Mouse (Mus musculus): Measurements from ENCODE around the gene Mllt10.

- TF ChIP-seq USF2 (IDR thresholded peaks at IDR 0.05; ENCODE audit: borderline replicate concordance in 1 of 2, insufficient read depth in 1 of 2, low read depth in 1 of 2, low read length in 2 of 2) (no peak), CTCF (IDR thresholded peaks at IDR 0.05 in 2 of 3, conservative IDR thresholded peaks at IDR 0.05 in 1 of 3; ENCODE audit: control insufficient read depth in 1 of 3, insufficient read depth in 1 of 3, low read depth in 2 of 3, low read length in 3 of 3, poor library complexity in 1 of 3, severe bottlenecking in 1 of 3) (no peak), ELF1 (IDR thresholded peaks at IDR 0.05; ENCODE audit: low read depth, low read length) (no peak), MAFK (IDR thresholded peaks at IDR 0.05; ENCODE audit: borderline replicate concordance, low read depth, low read length) (no peak), EP300 (IDR thresholded peaks at IDR 0.05; ENCODE audit: low read depth in 1 of 2, low read length in 2 of 2) (no peak), RAD21 (IDR thresholded peaks at IDR 0.05; ENCODE audit: low read depth, low read length) (no peak), RCOR1 (IDR thresholded peaks at IDR 0.05; ENCODE audit: low read depth, low read length) (no peak), TBP (IDR thresholded peaks at IDR 0.05; ENCODE audit: low read depth, low read length) (no peak), MAX (IDR thresholded peaks at IDR 0.05; ENCODE audit: low read length) (no peak), ZNF384 (IDR thresholded peaks at IDR 0.05; ENCODE audit: low read depth, low read length) (no peak), SMC3 (IDR thresholded peaks at IDR 0.05; ENCODE audit: low read depth, low read length) (no peak), UBTF (IDR thresholded peaks at IDR 0.05; ENCODE audit: borderline replicate concordance, insufficient read depth, low read depth, low read length) (no peak), ZC3H11A (IDR thresholded peaks at IDR 0.05; ENCODE audit: low read depth, low read length) (peak; percentile 72), POLR2A (IDR thresholded peaks at IDR 0.05; ENCODE audit: control insufficient read depth in 1 of 2, insufficient read depth in 1 of 2, low read depth in 1 of 2, low read length in 2 of 2, poor library complexity in 1 of 2) (no peak)
These were observed at the start of gene Mllt10 for GRCm38 (mm10) chr2:18055016-18055928.

Data from MEL (cell line).